Mouse (Mus musculus) frontal cortex, postnatal 14 days (tissue): Measurements from ENCODE around the gene Cd1d1.
"Not testable (repeated sequence)": the region's sequence is repeated elsewhere in the genome, so short reads cannot be mapped to it uniquely, and the experiment has no call there.

Experiments used
- DNase-seq, 2 experiments: peaks; one replicate each; pipeline ENCODE4 v3.0.0; 2022; ENCODE audit warnings: low spot score in 2 of 2

The Cd1d1 gene

DNA sequence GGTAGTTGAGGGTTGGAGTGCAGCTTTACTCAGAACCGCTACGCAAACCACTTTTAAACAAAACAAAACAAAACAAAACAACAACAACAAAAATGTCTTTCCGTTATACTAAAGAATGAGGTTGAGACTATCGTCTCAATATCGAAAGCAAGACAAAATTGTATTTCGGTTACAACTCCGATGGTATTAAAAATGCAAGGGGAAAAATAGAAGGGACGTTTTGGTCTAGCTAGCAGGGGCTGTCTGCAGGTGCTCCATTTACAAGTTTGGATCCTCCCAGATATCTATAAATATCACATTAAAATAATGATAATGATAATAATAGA is at the start of gene Cd1d1:
Gene Cd1d1 (minus strand): TSS at position 27 of the 326 bp plus-strand sequence.
- no peak for DNase-seq

DNA sequence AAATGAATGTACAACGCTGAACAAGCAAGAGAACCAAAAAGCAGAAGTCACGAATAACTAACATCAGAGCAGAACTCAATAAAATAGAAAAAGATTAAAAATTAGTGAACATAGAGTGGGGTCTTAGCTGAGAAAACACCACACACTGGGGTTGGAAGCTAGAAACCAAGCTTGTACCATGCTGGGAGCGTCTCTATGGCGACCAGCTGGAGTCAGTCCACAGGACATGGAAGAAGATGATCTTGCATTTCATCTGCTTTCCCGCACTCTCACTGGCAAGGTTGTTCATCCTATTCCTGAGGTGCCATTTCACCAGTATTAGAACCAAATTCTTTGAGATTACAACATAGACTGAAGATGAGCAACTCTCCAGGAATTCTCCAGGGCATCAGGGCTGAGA is 48.6 kb upstream of the Cd1d1 start:
- DNase-seq, result no peak

DNA sequence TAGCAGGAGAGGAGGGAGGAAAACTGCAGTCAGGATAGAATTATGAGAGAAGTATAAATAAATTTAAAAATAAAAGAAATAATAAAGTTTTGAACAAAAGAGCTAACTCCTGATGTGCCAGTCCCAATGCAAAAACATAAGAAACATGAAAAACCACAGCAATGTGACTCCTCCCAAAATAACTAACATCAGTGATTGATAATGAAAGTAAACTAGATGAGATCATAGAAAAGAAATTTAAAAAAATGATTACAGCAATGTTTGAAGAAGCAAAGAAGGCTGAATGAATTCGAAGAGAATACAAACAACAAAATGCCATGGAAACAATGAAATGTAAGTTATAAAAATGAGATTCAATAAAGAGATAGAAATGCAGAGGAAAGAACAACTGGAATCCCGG is 42.5 kb upstream of the Cd1d1 start:
- no peak for DNase-seq

DNA sequence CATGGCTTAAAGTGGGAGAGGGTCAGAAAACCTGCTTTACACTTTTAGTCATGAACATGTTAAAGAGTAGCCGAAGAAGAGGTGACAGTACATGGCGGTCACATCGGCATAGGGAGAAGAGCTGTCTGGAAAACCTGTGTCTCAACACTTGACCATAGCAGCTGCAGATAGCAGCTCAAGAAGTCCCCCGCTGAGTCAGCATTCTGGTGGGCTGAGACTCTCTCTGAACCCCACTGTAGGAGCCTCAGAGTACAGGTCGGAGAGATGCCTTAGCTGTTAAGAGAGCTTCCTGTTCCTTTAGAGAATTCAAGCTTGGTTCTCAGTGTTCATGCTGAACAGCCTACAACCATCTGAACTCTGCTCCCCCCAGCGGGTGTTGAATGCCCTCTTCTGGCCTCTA is 39.3 kb upstream of the Cd1d1 start:
- DNase-seq, result no peak

DNA sequence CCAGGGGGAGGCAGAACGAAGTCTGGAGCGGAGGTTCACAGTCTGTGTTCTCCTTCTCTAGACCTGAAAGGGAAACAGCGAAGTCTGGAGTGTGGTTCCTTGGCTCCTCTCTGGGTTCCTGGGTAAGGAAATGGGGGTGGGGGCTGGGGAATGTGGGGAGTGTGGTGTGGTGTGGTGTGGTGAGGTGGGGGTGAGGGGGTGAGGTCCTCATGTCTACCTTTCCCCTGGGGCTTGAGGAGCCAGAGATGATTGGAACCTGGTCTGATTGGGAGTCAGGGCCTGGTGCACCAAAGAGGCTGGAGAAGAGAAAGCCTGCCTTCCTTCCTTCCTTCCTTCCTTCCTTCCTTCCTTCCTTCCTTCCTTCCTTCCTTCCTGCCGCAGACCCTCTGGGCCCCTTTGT is 34.8 kb upstream of the Cd1d1 start:
- no peak for DNase-seq

DNA sequence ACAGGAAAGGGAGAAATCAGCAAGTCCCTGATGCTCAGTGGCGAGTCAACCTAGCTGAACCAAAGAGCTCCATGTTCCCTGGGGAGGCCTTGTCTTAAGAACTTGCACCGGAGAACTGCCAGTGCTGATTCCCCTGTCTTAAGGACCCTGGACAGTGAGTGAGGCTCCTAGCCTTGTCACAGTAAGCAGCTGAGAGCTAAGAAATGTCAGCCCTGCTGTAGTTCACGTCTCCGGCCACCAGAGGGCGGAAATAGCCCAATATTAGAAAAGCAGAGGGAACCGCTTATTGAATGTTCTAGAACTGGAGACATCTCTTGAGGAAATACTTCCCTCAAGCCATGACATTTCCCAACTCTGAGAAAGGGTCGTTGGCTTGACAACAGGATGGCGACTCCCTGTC is 34.1 kb upstream of the Cd1d1 start:
- peak; percentile 46 to 84 for DNase-seq

DNA sequence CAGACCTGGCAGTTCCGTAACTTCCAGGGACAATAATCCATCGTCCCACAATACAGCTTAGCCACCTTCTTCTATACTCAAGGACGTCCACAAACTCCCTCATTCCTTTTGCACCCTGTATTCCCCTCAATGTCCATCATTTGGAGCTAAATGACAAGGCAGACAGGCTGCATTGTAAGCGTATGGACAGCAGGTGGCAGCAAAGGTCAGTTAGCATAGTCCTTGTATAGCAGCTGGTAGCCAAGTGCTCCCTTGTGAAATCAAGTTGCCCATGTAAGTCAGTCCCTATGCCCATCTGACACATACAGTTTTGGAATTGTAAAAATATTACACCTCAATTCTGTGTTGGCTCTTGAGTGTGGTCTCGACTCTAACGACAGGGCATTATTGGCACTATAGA is 31.6 kb upstream of the Cd1d1 start:
- DNase-seq, result peak; percentile 43 to 53

DNA sequence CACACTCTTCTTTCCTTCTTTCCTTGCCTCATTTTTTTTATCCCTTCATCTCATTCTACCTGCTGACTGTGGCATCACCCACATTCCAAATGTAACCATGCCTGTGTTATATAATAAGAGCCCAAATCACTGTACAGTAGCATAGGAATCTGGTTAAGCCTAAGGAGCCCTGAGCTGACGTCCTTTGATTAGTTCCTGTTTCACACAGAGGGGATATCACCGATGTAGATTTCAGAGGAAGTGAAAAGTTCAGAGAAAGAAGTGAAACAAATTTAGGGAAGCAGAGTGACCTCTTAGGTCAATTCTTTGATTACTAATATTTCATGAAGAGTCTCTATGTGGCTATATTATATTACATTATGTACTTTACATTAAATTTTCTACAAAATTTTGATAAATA is 18.5 kb upstream of the Cd1d1 start:
- DNase-seq, result no peak

DNA sequence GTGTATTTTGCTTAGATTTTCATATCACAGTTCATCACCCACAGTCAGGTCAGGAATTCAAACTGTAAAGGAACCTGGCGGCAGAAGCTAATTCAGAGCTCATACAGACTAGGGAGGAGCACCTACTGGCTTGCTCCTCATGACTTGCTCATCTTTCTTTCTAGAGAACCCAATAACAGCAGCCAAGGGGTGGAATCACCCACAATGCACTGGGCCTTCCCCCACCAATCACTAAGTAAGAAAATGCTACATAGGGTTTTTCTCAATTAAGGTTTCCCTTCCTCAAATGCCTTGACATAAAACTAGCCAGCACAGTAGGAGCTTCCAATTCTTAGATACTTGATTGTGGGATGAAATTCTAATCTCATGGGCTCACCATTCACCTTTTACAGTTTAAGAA is 17.8 kb upstream of the Cd1d1 start:
- DNase-seq, result no peak

DNA sequence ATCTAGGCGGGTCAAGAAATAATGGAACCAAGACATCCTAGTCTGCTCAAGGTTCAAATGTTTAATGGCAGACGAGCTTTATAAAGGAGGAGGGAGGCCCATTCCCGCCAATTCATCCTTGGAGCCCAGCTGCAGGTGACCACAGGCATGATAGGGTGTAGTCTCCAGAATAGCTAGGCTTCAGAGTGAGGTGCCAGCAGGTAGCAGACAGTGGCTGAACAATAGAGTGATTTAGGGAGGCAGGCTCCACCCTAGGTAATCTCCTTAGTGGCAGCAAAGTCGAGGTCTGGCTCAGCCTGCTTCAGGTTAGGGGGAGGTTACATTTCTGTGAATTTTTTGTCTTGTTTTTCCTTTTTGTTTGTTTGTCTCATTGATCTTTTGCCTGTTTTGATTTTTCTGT is 16.7 kb upstream of the Cd1d1 start:
- DNase-seq, result no peak

DNA sequence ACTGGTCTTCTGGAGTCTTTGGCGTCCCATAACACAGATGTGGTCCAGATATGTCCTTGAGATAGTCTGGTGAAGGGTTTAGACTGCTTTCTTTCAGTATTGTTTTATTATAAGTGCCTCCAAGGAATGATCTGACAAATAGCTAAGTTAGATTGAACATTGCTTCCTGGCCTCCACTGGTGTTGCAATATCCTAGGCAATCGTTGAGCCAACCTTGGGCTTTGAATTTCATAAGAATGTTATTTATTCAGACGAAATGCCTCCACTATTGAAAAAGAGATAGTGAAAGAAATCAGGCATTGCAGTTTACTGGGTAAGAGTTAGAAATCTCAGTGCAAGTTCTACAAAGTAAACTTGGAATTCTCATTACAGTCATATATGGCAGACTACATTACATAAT is 13.2 kb upstream of the Cd1d1 start:
- not testable (repeated sequence) for DNase-seq

DNA sequence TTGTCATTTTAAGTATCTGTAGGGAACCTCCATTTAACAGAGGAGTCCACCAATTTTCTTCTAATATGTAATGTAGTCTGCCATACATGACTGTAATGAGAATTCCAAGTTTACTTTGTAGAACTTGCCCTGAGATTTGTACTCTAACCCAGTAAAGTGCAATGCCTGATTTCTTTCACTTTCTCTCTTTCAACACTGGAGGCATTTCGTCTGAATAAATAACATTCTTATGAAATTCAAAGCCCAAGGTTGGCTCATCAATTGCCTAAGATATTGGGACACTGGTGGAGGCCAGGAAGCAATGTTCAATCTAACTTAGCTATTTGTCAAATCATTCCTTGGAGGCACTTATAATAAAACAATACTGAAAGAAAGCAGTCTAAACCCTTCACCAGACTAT is 9.0 kb upstream of the Cd1d1 start:
- not testable (repeated sequence) for DNase-seq

DNA sequence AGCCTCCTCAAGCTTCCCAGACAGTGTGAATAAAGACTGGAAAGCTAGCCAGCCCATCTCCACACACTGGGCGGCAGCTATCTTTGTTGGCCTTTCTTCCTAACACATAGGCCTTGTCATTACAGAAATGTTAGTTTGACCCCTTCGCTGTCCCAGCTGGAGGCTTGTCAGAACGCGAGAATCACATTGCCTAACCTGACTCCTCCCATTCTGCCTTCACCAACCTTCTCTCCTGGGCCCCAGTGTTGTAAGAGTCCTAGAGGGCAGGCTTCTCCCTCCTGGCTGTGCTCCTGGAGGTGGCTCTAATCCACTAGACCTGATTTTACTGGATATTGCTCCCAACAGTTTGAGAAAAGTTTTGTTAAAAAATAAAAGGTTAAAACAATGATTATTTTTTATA is 1.4 kb upstream of the Cd1d1 start:
- DNase-seq, result no peak

DNA sequence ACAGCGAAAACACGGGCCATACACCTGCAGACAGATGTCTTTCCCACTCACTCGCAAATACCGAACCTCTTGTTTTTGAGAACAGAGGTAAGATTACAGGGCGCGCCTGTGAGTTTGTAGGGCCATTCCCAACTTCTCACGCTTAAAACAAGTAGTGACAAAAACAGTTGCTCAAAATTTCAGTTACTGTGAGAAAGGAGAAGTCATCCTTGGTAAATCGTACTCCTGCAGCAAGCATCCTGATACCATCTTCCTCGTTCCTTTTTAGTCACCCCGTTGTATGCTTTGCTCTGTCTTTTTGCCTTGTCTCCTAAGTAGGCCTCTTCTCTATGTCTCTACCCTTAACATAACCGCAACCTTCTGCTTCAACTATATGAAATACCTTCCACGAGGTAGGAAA is 810 bp upstream of the Cd1d1 start:
- DNase-seq, result no peak

DNA sequence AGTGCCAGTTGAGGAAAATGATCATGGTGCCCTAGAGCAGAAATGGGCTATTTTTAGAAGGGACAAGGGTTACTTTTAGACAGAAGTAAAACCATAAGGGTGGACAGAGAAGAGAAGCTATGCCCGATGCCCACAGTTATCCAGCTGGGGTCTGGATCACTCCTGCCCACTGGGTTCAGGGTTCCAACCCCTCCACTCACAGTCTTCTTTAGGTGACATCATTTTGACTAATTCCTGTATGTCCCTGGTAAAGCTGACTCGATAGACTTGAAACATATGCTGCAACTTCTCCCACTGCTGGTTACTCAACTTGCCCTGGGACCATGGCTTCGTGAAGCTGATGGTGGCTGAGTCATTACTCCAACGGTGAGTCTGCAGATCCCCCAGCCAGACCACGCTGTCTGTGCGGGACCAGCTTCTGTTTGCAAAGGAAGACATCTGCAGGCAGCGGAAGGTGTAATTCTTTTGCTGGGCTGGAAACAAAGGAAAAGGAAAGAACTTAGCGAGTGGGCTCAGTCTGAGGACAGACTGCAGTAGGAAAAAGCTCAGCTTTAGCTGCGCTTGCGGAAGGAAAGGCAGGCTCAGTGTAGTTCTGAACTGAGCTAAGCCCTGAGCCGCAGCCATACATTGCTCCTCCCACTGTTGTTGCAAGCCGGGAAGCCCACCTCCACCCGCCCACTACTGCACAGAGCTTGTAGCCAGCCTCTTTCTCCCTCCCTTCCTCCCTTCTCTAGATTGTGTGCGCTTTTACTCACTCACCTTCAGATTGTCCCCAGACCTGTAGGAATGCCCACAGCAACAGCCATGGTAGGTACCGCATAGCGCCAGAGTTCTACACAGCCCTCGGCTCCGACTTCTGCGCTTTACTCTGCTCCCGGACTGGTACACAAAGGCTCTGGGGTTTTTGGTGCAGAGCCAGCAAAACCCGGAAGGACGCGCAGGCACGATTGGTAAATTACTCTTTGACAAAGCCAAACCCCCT is 517 bp downstream of the Cd1d1 start:
- DNase-seq, result peak in 1 of 2 experiments; percentile 31

DNA sequence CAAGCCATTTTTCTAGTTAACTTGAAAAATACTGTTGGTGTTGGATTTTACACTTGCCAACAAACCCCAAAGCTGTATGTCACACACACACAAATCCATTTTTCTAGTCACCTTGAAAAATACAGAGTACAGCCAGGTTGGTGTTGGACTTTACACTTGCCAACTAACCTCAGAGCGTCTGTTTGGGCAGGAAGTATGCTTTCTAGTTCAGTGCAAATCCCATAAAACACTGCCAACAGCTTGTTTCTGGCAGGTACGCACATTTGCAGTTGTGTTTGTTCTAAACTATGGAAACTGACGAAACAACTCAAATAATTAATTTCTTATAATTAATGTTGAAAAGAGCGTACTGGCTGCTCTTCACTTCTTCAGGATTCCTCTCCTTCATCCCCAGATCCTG is 3.1 kb downstream of the Cd1d1 start:
- DNase-seq, result no peak

DNA sequence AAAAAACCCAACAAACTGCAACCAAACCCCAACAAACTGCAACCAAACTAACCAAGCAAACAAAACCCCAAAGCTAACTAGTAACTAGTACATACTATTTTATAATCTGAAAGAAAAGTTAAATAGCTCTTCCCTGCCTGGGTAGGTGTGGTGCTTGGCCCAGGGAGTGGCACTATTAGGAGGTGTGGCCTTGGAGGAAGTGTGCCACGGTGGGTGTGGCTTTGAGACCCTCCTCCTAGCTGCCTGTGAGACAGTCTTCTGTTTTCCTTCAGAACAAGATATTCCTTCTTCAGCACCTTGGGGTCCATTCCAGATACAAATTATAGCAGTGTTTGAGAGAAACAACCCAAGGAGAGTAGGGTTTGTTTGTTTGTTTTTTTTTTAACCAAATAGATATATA is 3.9 kb downstream of the Cd1d1 start:
- no peak for DNase-seq

DNA sequence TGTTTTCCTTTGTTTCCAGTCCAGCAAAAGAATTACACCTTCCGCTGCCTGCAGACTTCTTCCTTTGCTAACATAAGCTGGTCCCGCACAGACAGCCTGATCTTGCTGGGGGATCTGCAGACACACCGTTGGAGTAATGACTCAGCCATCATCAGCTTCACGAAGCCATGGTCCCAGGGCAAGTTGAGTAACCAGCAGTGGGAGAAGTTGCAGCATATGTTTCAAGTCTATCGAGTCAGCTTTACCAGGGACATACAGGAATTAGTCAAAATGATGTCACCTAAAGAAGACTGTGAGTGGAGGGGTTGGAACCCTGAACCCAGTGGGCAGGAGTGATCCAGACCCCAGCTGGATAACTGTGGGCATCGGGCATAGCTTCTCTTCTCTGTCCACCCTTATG is 12.3 kb downstream of the Cd1d1 start:
- not testable (repeated sequence) for DNase-seq

DNA sequence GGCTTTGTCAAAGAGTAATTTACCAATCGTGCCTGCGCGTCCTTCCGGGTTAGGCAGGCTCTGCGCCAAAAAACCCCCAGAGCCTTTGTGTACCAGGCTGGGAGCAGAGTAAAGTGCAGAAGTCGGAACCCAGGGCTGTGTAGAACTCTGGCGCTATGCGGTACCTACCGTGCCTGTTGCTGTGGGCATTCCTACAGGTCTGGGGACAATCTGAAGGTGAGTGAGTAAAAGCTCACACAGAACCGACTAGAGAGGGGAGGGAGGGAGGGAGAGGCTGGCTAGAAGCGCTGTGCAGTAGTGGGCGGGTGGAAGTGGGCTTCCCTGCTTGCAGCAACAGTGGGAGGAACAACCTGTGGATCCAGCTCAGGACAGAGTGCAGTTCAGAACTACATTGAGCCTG is 12.8 kb downstream of the Cd1d1 start:
- no peak for DNase-seq

DNA sequence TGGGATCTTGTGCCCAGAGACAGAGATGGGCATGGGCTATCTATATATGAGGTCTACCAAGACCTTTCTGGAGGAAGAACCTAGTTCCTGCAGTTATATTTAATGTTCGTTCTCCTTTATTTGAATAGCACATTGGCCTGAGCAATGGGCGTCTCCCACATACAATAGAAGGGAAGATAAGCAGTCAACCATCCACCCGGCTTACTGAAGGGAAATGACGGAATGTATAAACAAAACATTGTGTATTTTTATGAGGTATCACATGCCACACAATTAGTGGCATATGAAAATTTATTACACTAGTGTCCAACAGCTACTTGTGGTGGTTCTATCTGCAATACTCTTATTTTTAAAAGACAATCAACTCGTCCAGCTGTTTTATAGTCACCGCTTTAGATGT is 15.9 kb downstream of the Cd1d1 start:
- no peak for DNase-seq

DNA sequence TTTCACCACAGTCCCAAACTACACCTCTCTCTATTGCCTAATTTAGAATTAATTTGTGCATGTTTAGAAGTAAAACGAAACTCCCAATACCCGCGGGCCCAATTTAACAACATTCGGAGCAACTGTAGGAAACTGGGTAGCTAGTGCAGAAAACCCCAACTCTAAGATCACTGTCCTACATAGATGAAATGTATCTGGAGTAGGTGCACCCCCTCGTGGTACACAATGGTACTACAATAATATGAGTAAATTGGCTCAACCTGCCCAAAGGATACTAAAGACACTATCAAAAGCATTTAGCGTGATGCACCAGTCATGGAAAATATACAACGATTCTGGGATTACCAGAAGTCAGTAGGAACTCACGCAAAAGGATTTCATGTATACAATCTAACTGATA is 22.7 kb downstream of the Cd1d1 start:
- peak in 1 of 2 experiments; percentile 51 for DNase-seq

DNA sequence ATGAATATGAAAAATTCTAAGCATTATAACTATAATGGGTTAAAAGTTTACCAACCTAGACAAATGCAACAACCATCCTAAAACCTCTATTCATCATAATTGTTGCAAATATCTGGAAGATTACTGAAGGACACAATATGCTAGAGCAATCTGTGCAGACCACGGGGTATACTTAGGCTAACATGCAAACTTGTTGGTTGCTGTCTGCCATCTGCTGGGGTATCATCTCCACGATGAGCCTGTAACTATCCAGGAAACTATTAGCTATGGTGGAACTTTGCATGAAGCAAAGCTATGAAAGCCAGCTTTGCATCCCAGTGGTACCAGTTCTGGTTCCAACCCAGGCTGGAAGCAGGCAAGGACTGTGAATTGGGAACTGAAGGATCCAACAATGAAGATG is 24.1 kb downstream of the Cd1d1 start:
- DNase-seq, result no peak

DNA sequence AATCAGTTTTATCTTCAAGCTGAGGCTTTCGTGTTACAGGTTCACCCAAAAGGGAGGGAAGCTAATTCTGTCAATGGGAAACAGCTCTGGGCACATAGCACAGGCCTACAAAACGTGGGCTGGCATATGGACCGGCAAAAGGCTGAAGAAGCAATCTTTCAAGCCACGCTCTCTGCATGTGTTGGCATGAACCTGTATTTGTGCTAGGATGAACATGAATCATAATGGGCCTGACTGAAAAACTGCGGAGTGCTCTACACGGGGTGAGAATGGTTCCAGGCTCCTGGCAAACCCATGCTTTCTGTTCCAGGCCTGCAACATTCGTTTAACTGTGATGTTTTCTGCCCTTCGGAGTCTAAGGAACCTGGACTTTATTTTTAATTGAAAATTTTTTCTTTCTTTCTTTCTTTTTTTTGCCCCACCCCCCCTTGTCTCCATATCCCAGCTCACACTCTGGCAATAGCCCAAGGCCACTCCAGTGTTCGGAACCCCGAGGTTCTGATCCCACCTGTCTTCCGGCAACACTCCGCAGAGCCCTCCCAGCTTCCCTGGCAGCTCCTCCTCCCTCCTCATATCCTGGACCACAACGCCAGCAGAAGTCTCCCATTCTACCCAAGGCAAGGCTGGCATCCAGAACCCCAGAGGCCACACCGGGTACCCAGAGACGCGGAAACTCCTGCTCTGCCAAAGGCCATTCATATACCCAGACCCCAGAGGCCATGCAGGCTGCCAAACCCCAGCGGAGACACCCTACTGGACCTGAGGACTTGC is 36.4 kb downstream of the Cd1d1 start:
- DNase-seq, result no peak
